Mouse (Mus musculus) forebrain, embryonic 10.5 days (tissue): ENCODE measurements around the gene Usp54. TPM values are rescaled to one million over a fixed set of nuclear protein-coding genes. Genes with fewer than 3 reads are reported as not detected.
A peak's percentile ranks its signal among the peaks of the same experiment; 100 is the strongest.

Experiments used
- DNase-seq: peaks from one replicate; pipeline ENCODE4 v3.0.0-alpha.2; 2017; ENCODE audit warnings: low spot score; ENCODE audit errors: extremely low spot score
- H3K27ac ChIP-seq: fragments of 300-500 bp; sonication (generic); 2 replicates; pipeline ENCODE4 v1.5.1; 2016; ENCODE audit warnings: mild to moderate bottlenecking
- H3K27me3 ChIP-seq: fragments of 300-500 bp; sonication (generic); 2 replicates; pipeline ENCODE4 v1.6.1; 2016; ENCODE audit warnings: mild to moderate bottlenecking; ENCODE audit not compliant: poor library complexity, severe bottlenecking
- H3K36me3 ChIP-seq: fragments of 300-500 bp; sonication (generic); replicated peaks from 2 replicates; pipeline ENCODE4 v1.6.1; 2016; ENCODE audit warnings: mild to moderate bottlenecking, moderate library complexity
- H3K4me1 ChIP-seq: fragments of 300-500 bp; sonication (generic); 2 replicates; pipeline ENCODE4 v1.6.1; 2016
- H3K4me3 ChIP-seq: fragments of 300-500 bp; sonication (generic); 2 replicates; pipeline ENCODE4 v1.5.1; 2016; ENCODE audit warnings: mild to moderate bottlenecking, moderate library complexity
- H3K9me3 ChIP-seq: fragments of 300-500 bp; sonication (generic); 2 replicates; pipeline ENCODE4 v1.6.1; 2016; ENCODE audit warnings: mild to moderate bottlenecking, moderate library complexity
- WGBS: fragments of 180-500 bp; shearing (Covaris S2); methylation state at CpG from one replicate; pipeline ENCODE4 v1.1.7; 2016; 5-methylcytosine and 5-hydroxymethylcytosine counted together
- polyA plus RNA-seq: library from polyadenylated mRNA; unstranded; fragments of >200 nt; fragmentation: Nextera tagmentation; extraction: Ambion mirVana; gene quantifications from 2 replicates; pipeline ENCODE4 v1.2.1, GENCODE M21; 2016

The Usp54 gene
- 15.4 and 16.5 TPM in 2 replicates for polyA plus RNA-seq

GRCm38 (mm10) chr14:20640644-20641437, at the start of gene Usp54:
Gene Usp54, minus strand, starts transcription at chr14:20641063.
- Histone ChIP-seq H3K9me3 (no peaks in the 10 kb centered on the region), H3K4me1 (peaks cover 17% of the 10 kb centered on the region), H3K4me3 (peak within 1 kb of the TSS; percentile 96), H3K27me3 (no peaks in the 10 kb centered on the region), H3K36me3 (peaks cover 8% of the 10 kb centered on the region; the same call in 1 of the 2 replicates), H3K27ac (peak within 1 kb of the TSS; percentile 98)
- DNase-seq: peak; percentile 99
- WGBS: under 1% methylated on average over 73 of the region's 73 CpGs

GRCm38 (mm10) chr14:20689009-20689408, 48.1 kb upstream of the Usp54 start:
- Histone ChIP-seq H3K27me3 (no peaks in the 10 kb centered on the region), H3K4me3 (no peak overlapping the region), H3K27ac (no peak overlapping the region), H3K36me3 (peaks cover 100% of the 10 kb centered on the region), H3K9me3 (no peaks in the 10 kb centered on the region), H3K4me1 (peaks cover 2% of the 10 kb centered on the region)
- WGBS: 89% methylated on average over 2 of the region's 2 CpGs
- DNase-seq: no peak

GRCm38 (mm10) chr14:20686576-20686975, 45.7 kb upstream of the Usp54 start:
- H3K4me3 ChIP-seq: no peak overlapping the region
- 95% methylated on average over 3 of the region's 3 CpGs for WGBS
- H3K27ac ChIP-seq: no peak overlapping the region
- no peaks in the 10 kb centered on the region for H3K9me3 ChIP-seq
- no peak for DNase-seq
- no peaks in the 10 kb centered on the region for H3K27me3 ChIP-seq
- H3K36me3 ChIP-seq: peaks cover 100% of the 10 kb centered on the region
- no peaks in the 10 kb centered on the region for H3K4me1 ChIP-seq

- DNase-seq: no peak
- Histone ChIP-seq H3K27me3 (no peaks in the 10 kb centered on the region), H3K4me1 (no peaks in the 10 kb centered on the region), H3K27ac (no peak overlapping the region), H3K9me3 (no peaks in the 10 kb centered on the region), H3K4me3 (no peak overlapping the region), H3K36me3 (peaks cover 100% of the 10 kb centered on the region)
- WGBS: 90% methylated on average over 3 of the region's 3 CpGs
These were observed 41.6 kb upstream of the Usp54 start for GRCm38 (mm10) chr14:20682498-20682897.

DNA sequence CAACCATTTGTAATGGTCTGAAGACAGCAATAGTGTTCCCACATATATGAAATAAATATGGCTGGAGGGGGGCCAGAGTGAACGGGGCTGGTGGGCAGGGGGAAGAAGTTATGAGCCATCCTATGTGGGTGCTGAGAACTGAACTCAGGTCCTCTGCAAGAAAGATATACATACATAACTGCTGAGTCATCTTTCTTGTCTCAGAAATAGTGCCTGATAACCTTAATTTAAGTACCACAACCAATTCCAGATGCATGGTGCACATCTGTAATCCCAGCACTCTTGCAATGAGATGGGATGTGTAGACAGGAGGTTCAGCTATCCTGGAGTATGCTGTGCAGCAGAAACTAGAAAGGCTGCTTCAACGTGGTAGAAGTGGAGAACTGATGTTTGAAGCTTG, 40.9 kb upstream of the Usp54 start:
- no peak for DNase-seq
- H3K4me1 ChIP-seq: no peaks in the 10 kb centered on the region
- no peaks in the 10 kb centered on the region for H3K9me3 ChIP-seq
- H3K4me3 ChIP-seq: no peak overlapping the region
- H3K27ac ChIP-seq: no peak overlapping the region
- peaks cover 100% of the 10 kb centered on the region for H3K36me3 ChIP-seq
- 95% methylated on average over 2 of the region's 2 CpGs for WGBS
- no peaks in the 10 kb centered on the region for H3K27me3 ChIP-seq

DNA sequence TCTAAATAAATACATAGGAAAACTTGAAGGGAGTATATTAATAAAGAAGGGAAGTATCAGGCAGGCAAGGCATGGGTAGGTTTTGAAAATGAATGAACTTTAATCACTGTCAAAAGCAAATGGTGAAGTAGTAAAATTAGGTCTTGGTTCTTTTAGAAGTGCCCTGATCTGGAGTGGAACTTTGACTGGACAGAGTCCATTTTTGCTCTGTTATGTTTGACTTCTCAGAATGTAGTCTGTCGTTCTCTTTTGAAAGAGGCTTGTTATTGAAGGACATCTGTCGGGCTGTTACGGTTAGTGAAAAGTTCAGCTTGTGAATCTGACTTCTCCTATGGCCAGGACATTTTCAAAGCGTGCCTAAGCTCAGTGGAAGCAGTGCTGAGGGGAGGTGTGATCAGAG, 37.0 kb upstream of the Usp54 start:
- no peaks in the 10 kb centered on the region for H3K9me3 ChIP-seq
- H3K4me3 ChIP-seq: no peak overlapping the region
- 95% methylated on average over 4 of the region's 4 CpGs for WGBS
- no peaks in the 10 kb centered on the region for H3K27me3 ChIP-seq
- no peak overlapping the region for H3K27ac ChIP-seq
- peaks cover 75% of the 10 kb centered on the region for H3K36me3 ChIP-seq
- H3K4me1 ChIP-seq: peaks cover 18% of the 10 kb centered on the region
- DNase-seq: no peak

GRCm38 (mm10) chr14:20674064-20674833, 33.4 kb upstream of the Usp54 start, which contains the start of gene Sec24c:
Gene Sec24c, plus strand, starts transcription at chr14:20674308.
- WGBS: under 1% methylated on average over 43 of the region's 43 CpGs
- peak within 1 kb of the TSS; percentile 90 for H3K27ac ChIP-seq
- peak within 1 kb of the TSS; percentile 86 for H3K4me3 ChIP-seq
- H3K4me1 ChIP-seq: peaks cover 18% of the 10 kb centered on the region
- peak; percentile 100 for DNase-seq
- 0 out of 2 replicates have a peak, but pooled peaks cover under 1% of the 10 kb centered on the region for H3K27me3 ChIP-seq
- H3K36me3 ChIP-seq: peaks cover 38% of the 10 kb centered on the region
- H3K9me3 ChIP-seq: no peaks in the 10 kb centered on the region

DNA sequence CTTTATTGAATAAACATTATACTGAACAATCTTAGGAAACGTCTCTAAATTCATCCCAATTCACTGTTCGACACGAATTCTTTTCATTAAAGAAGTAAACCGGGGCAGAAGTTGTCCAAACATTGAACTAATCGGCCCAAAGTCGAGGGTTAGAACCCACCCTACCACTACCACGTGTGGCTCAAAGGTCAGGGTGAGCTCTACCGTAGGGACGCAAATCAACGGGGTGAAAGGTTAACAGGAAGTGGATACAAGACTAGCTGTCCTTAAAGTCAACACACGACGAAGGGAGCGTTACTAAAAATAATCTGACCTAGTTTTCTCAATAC, 32.8 kb upstream of the Usp54 start:
- Histone ChIP-seq H3K27me3 (0 out of 2 replicates have a peak, but pooled peaks cover 6% of the 10 kb centered on the region), H3K27ac (peak overlapping the region; percentile 90), H3K9me3 (no peaks in the 10 kb centered on the region), H3K4me3 (peak overlapping the region; percentile 86), H3K36me3 (peaks cover 33% of the 10 kb centered on the region), H3K4me1 (peaks cover 18% of the 10 kb centered on the region)
- 11% methylated on average over 13 of the region's 13 CpGs for WGBS
- DNase-seq: no peak

DNA sequence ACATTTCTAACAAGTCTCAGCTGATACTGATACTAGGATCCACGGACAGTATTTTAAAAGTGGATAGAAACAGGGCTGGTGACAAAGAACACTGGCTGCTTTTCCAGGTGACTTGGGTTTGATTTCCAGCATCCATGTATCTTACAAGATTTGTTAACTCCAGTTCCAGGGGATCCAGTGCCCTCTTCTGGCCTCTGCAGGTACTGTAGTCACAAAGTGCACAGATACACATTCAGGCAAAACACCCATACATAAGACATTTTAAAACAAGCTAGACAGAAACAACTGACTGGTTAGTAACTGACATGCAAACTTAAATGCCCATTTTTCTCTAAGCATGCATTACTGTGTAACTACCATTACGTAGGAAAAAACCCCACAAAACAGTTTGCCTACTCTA, 32.1 kb upstream of the Usp54 start:
- Histone ChIP-seq H3K27me3 (peaks cover 14% of the 10 kb centered on the region; the same call in 1 of the 2 replicates), H3K4me1 (peaks cover 18% of the 10 kb centered on the region), H3K27ac (no peak overlapping the region), H3K36me3 (peaks cover 26% of the 10 kb centered on the region), H3K9me3 (no peaks in the 10 kb centered on the region), H3K4me3 (peak overlapping the region; percentile 86; the same call in 1 of the 2 replicates)
- DNase-seq: peak; percentile 37
- WGBS: 91% methylated on average over 2 of the region's 2 CpGs

DNA sequence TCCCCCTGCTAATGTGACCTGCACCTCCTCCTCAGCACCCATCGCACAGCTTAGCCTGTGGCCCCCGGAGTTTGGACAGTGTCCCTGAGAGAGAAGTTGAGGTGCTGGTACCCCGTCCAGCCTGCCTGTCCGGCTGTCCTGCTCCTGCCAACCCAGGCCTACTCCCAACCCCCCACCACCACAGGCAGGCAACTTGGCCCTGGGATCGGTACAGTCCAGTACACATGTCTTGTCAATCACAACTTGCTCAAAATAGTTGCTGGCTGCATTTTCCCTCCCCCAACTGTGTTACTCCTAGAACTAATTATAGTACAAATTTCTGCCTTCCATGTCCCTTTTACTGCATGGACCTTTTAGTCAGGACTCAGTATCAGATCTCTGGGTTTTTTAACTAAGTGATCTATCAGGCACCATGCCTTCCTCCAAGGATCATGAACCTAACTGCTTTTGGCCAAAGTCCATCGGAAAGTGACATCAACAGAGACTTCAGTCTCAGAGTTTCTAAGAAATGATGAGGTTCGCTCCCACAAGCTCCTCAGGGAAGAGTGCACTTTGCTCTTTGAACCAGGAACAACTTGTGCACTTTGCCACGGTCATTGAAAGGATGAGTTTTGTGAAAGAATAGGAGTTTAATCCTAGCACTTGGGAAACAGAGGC, 27.4 kb upstream of the Usp54 start, which contains the start of gene Synpo2l:
Gene Synpo2l, minus strand, starts transcription at position 201 of the 657 bp plus-strand sequence.
- no peaks in the 10 kb centered on the region for H3K9me3 ChIP-seq
- H3K36me3 ChIP-seq: no peaks in the 10 kb centered on the region
- DNase-seq: no peak
- H3K4me1 ChIP-seq: peaks cover 12% of the 10 kb centered on the region
- 86% methylated on average over 8 of the region's 8 CpGs for WGBS
- H3K27me3 ChIP-seq: peaks cover 43% of the 10 kb centered on the region
- H3K27ac ChIP-seq: no peak within 1 kb of the TSS
- no peak within 1 kb of the TSS for H3K4me3 ChIP-seq

GRCm38 (mm10) chr14:20667469-20667868, 26.6 kb upstream of the Usp54 start:
- H3K36me3 ChIP-seq: no peaks in the 10 kb centered on the region
- WGBS: 72% methylated on average over 1 of the region's 1 CpGs

GRCm38 (mm10) chr14:20664436-20664835, 23.6 kb upstream of the Usp54 start:
- DNase-seq: no peak
- Histone ChIP-seq H3K9me3 (no peaks in the 10 kb centered on the region), H3K36me3 (no peaks in the 10 kb centered on the region), H3K27me3 (peaks cover 73% of the 10 kb centered on the region), H3K4me3 (no peak overlapping the region), H3K27ac (peak overlapping the region; percentile 41; the same call in 1 of the 2 replicates), H3K4me1 (peaks cover 35% of the 10 kb centered on the region)
- WGBS: 62% methylated on average over 3 of the region's 3 CpGs

More at GRCm38 (mm10) chr14:20667469-20667868, 26.6 kb upstream of the Usp54 start:
- no peak overlapping the region for H3K27ac ChIP-seq
- no peak for DNase-seq
- no peak overlapping the region for H3K4me3 ChIP-seq
- peaks cover 13% of the 10 kb centered on the region for H3K4me1 ChIP-seq
- no peaks in the 10 kb centered on the region for H3K9me3 ChIP-seq
- peaks cover 51% of the 10 kb centered on the region for H3K27me3 ChIP-seq
